Mouse (Mus musculus): Measurements from ENCODE around the gene Acox2. TPM values are rescaled to one million over a fixed set of nuclear protein-coding genes. Genes with fewer than 3 reads are reported as not detected.

Gene Acox2
- polyA plus RNA-seq, 1 experiment from 2014 or later: 47.0 TPM

DNA sequence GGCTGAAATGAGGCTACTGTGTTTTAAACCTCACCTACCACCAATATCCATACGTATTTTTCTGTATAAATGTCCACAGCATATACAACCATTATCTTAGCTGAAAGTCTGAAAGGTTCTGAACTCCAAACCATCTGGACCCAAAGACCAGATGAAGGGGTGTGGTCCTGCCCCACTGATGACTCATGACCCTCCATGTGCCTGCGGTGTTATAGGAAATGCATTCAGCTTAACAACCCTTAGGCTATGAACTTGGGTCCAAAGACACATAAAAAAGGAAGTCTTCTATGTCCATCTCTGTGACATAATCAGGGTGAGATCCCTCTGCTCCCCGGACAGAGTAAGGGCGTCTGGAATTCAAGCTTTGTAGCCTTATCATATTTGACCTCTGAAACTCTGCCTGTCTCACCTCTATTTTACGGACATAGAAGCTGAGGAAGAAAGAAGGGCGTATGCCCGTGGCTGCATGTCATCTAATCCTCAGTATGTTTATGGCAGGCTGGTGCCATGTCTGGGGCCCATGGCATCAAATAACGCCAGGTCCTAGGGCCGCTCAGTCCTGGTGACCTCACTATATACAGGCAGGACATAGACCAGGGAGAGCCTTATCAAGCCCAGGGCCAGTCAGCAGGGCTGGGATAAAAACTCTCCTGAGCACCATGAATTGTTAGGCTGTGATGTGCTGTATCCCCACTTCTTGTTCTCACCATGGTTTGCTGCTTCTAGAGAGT, 8.8 kb downstream of the Acox2 start:
- no peak for ATAC-seq (ENCODE audit: insufficient read depth)

DNA sequence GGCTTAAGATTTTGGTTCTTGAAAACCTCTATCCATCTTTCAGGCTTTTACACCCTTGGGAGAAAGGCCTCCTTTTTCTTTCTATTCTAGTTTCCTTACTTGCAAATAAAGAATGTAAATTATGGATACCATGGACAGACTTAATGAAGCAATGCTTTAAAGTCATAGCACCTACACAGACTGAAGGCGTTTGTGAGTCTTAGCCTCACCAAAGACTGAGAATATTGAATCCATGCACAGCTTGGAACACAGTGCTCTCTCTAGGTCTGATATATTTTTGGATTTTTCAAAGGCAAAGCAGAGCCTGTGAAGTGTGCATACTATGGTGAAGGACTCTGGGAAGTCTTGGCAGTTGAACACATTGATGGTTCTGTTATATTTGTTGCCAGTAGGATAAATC, 9.9 kb downstream of the Acox2 start:
- Histone ChIP-seq H3K27ac (replicated peaks) (no peak overlapping the region), H3K9ac (no peak overlapping the region), H3K27me3 (no peaks in the 10 kb centered on the region), H3K4me1 (replicated peaks) (no peaks in the 10 kb centered on the region), H3K4me2 (no peak overlapping the region), H3K4me3 (replicated peaks) (no peak overlapping the region), H3K9me3 (replicated peaks) (no peaks in the 10 kb centered on the region), H3K36me3 (replicated peaks) (0 out of 2 replicates have a peak, but pooled peaks cover 2% of the 10 kb centered on the region)
- no peak for ATAC-seq (ENCODE audit: insufficient read depth)
- WGBS (ENCODE audit: insufficient replicate concordance): 54% methylated on average over 1 of the region's 1 CpGs

More for the DNA sequence above, 8.8 kb downstream of the Acox2 start:
- Histone ChIP-seq H3K4me3 (replicated peaks) (no peak overlapping the region), H3K27me3 (no peaks in the 10 kb centered on the region), H3K9me3 (replicated peaks) (no peaks in the 10 kb centered on the region), H3K36me3 (replicated peaks) (0 out of 2 replicates have a peak, but pooled peaks cover 3% of the 10 kb centered on the region), H3K4me1 (replicated peaks) (no peaks in the 10 kb centered on the region), H3K4me2 (no peak overlapping the region), H3K27ac (replicated peaks) (no peak overlapping the region), H3K9ac (no peak overlapping the region)
- WGBS (ENCODE audit: insufficient replicate concordance): 61% methylated on average over 9 of the region's 9 CpGs

- Histone ChIP-seq H3K4me2 (no peak overlapping the region), H3K4me3 (replicated peaks) (no peak overlapping the region), H3K27me3 (no peaks in the 10 kb centered on the region), H3K36me3 (replicated peaks) (peaks cover 3% of the 10 kb centered on the region; the same call in 1 of the 2 replicates), H3K9ac (no peak overlapping the region), H3K4me1 (replicated peaks) (peaks cover 7% of the 10 kb centered on the region), H3K27ac (replicated peaks) (no peak overlapping the region), H3K9me3 (replicated peaks) (no peaks in the 10 kb centered on the region)
- no peak for ATAC-seq (ENCODE audit: insufficient read depth)
- WGBS (ENCODE audit: insufficient replicate concordance): 70% methylated on average over 8 of the region's 8 CpGs
Measured at GRCm38 (mm10) chr14:8246878-8247277, 12.3 kb downstream of the Acox2 start.

GRCm38 (mm10) chr14:8244211-8244611, 14.9 kb downstream of the Acox2 start:
- peak; percentile 83 for ATAC-seq (ENCODE audit: insufficient read depth)
- Histone ChIP-seq H3K27me3 (no peaks in the 10 kb centered on the region), H3K9me3 (replicated peaks) (no peaks in the 10 kb centered on the region), H3K27ac (replicated peaks) (peak overlapping the region; percentile 72), H3K36me3 (replicated peaks) (peaks cover 7% of the 10 kb centered on the region; the same call in 1 of the 2 replicates), H3K4me2 (no peak overlapping the region), H3K4me1 (replicated peaks) (peaks cover 7% of the 10 kb centered on the region), H3K4me3 (replicated peaks) (no peak overlapping the region), H3K9ac (no peak overlapping the region)
- WGBS (ENCODE audit: insufficient replicate concordance): 57% methylated on average over 5 of the region's 5 CpGs

DNA sequence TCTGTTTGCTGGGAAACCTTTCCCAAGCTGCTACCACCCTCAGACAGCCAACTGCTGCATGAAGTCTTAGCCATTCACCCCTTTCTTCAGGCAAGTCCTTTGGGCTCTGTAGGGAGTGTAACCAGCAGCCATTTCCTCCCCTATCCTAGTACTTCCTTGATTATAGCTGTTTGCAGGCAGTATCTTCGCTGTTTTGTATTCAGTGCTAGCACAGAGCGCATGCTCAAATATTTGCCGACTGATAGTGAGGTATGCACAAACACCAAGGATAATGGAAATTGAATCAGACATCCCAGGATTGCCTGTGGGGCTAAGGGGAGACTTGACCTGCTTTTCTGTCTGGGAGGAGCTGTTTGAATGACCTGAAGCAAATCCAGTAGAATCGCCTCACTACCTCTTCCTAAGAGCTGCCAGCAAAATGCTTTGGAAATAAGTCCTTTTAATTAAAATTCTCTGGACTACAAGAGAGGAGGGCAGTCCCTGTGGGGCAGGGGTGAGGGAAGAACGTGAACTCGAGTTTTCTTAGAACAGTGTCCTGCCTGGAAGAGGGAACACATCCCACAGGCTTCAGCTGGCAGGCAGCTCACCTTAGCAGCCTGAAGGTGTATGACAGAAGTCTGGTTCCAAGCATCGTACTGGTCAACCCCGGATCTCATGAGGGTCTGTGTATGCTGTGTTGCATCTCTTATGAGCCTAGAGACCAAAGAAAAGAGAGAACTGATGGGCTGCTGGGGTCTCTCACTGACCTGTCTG, 15.8 kb downstream of the Acox2 start:
- H3K4me3 ChIP-seq (replicated peaks): no peak overlapping the region
- peaks cover 7% of the 10 kb centered on the region for H3K4me1 ChIP-seq (replicated peaks)
- H3K9me3 ChIP-seq (replicated peaks): no peaks in the 10 kb centered on the region
- no peak overlapping the region for H3K4me2 ChIP-seq
- ATAC-seq (ENCODE audit: insufficient read depth): no peak
- peak overlapping the region; percentile 71 for H3K27ac ChIP-seq (replicated peaks)
- peaks cover 7% of the 10 kb centered on the region; the same call in 1 of the 2 replicates for H3K36me3 ChIP-seq (replicated peaks)
- H3K27me3 ChIP-seq: no peaks in the 10 kb centered on the region
- H3K9ac ChIP-seq: no peak overlapping the region
- WGBS (ENCODE audit: insufficient replicate concordance): 54% methylated on average over 8 of the region's 8 CpGs

DNA sequence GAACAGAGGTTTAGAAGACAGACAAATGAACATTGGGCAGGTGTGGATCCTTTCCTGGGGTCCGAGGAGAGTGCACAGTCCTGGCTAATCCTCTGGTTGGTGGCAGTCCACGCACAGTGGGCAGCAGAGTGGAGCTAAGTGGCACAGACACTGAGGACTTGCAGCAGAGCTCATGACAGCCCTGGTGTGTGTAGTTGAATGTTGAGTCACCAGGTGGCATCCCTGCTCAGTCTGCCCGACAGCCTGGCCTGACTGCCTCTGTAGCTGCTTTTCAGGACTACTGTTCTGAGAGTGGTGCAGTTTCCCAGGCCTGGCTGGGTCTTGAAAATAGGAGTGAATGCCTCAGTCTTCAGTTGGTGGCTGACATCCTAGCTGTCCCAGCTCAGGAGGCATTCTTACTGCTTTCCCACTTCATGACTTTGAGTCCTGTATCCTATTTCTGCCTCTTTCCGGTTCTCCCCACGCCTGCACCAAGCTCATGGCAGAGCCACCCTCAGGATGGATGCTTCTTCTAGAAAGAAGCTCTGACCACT, 16.7 kb downstream of the Acox2 start:
- Histone ChIP-seq H3K4me3 (replicated peaks) (no peak overlapping the region), H3K4me2 (no peak overlapping the region), H3K9ac (no peak overlapping the region), H3K9me3 (replicated peaks) (no peaks in the 10 kb centered on the region), H3K36me3 (replicated peaks) (peaks cover 15% of the 10 kb centered on the region), H3K4me1 (replicated peaks) (peaks cover 7% of the 10 kb centered on the region), H3K27me3 (no peaks in the 10 kb centered on the region), H3K27ac (replicated peaks) (peak overlapping the region; percentile 71; the same call in 1 of the 2 replicates)
- ATAC-seq (ENCODE audit: insufficient read depth): no peak
- 44% methylated on average over 5 of the region's 5 CpGs for WGBS (ENCODE audit: insufficient replicate concordance)

DNA sequence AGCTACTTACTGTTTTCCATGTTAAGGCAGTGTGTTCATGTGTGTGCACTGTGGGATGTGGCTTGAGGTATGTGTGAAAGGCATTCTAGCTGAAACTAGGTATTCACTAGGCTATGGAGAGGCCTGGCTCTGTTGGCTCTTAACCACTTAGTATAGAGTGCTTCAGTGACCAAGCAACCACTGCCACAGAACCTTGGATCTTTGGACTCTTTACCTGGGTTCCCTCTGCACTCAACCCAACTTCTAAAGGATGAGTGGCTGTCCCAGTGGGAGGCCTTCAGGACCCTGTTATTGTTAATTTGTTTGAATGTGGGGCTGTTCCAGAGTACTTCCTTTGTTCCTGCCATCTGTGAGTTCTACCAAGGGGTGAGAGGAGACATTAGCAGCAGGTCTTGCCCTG, 17.3 kb downstream of the Acox2 start:
- Histone ChIP-seq H3K4me1 (replicated peaks) (peaks cover 7% of the 10 kb centered on the region), H3K4me3 (replicated peaks) (no peak overlapping the region), H3K4me2 (no peak overlapping the region), H3K9me3 (replicated peaks) (no peaks in the 10 kb centered on the region), H3K27ac (replicated peaks) (no peak overlapping the region), H3K36me3 (replicated peaks) (peaks cover 17% of the 10 kb centered on the region), H3K27me3 (no peaks in the 10 kb centered on the region), H3K9ac (no peak overlapping the region)
- ATAC-seq (ENCODE audit: insufficient read depth): no peak

DNA sequence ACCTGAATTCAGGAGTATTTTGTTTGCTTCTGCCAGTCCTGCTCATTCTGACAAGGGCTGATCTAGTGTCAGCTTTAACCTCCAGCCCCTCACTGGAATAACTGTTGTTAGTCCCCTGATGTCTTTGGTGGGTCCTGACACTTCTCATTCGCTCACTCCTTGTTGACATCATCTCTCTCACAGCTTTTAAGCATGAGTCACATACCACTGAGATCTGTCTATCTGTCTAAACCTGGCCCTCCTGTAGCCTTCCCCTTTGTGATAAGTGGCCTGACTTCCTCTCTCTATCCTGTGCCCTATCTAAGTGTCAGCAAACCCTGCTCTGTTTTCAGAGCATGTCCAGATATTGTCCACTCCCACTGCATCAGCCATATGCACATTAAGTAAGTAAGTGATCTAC, 25.9 kb downstream of the Acox2 start:
- H3K4me1 ChIP-seq (replicated peaks): peaks cover 38% of the 10 kb centered on the region
- H3K27ac ChIP-seq (replicated peaks): no peak overlapping the region
- H3K4me2 ChIP-seq: no peak overlapping the region
- no peak overlapping the region for H3K9ac ChIP-seq
- 8% methylated on average over 1 of the region's 1 CpGs for WGBS (ENCODE audit: insufficient replicate concordance)
- no peak overlapping the region for H3K4me3 ChIP-seq (replicated peaks)
- H3K27me3 ChIP-seq: no peaks in the 10 kb centered on the region
- H3K9me3 ChIP-seq (replicated peaks): no peaks in the 10 kb centered on the region
- peaks cover 10% of the 10 kb centered on the region; the same call in 1 of the 2 replicates for H3K36me3 ChIP-seq (replicated peaks)
- peak; percentile 78 for ATAC-seq (ENCODE audit: insufficient read depth)

GRCm38 (mm10) chr14:8232155-8232910, 26.8 kb downstream of the Acox2 start:
- Histone ChIP-seq H3K36me3 (replicated peaks) (peaks cover 1% of the 10 kb centered on the region; the same call in 1 of the 2 replicates), H3K4me2 (no peak overlapping the region), H3K27me3 (no peaks in the 10 kb centered on the region), H3K9me3 (replicated peaks) (no peaks in the 10 kb centered on the region), H3K27ac (replicated peaks) (no peak overlapping the region), H3K4me3 (replicated peaks) (no peak overlapping the region), H3K4me1 (replicated peaks) (peaks cover 38% of the 10 kb centered on the region), H3K9ac (no peak overlapping the region)
- WGBS (ENCODE audit: insufficient replicate concordance): 43% methylated on average over 6 of the region's 6 CpGs
- ATAC-seq (ENCODE audit: insufficient read depth): no peak

DNA sequence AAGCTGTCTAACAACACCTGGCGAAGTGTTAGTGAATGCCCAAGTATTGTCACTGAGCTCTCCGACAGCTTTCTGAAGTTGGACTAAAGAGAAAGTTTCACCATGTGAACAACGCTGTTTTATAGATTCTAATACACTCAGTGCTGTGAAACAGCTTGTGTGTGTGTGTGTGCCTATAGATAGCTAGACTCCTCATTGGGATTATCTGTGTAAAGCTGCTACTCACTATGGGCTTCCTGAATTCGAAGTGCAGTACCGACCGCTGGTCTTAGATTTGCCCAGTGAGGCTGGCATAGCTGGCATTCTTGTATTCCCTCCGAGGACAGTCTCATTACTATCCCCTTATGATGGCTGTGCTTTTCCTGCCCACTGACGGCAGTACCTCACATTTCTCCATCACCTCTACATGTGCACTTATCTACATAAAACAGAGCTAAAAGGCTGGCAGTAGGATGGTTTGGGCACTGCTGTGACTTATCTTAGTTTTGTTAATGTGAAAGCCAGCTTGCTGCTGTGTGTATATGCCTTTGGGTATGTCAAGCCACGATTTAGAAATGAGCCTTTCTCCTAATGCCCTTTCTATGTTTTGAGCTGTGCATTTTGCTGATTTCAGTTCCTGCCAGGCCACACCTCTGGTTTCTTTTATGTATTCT, 29.7 kb downstream of the Acox2 start:
- Histone ChIP-seq H3K4me3 (replicated peaks) (no peak overlapping the region), H3K4me1 (replicated peaks) (peaks cover 49% of the 10 kb centered on the region), H3K27me3 (no peaks in the 10 kb centered on the region), H3K4me2 (peak overlapping the region; percentile 8; the same call in 1 of the 2 replicates), H3K27ac (replicated peaks) (no peak overlapping the region), H3K9ac (no peak overlapping the region), H3K36me3 (replicated peaks) (no peaks in the 10 kb centered on the region; the same call in 1 of the 2 replicates), H3K9me3 (replicated peaks) (no peaks in the 10 kb centered on the region)
- WGBS (ENCODE audit: insufficient replicate concordance): 43% methylated on average over 9 of the region's 9 CpGs
- peak; percentile 61 for ATAC-seq (ENCODE audit: insufficient read depth)
